Mouse (Mus musculus) cerebellum, adult 18-20 months (tissue): ENCODE results near the gene Gpr179.
"Not testable (repeated sequence)": the region's sequence is repeated elsewhere in the genome, so short reads cannot be mapped to it uniquely, and the experiment has no call there.

Source experiments
- DNase-seq, 2 experiments: peaks; one replicate each; pipeline ENCODE4 v3.0.0; 2021

Gpr179 gene

DNA sequence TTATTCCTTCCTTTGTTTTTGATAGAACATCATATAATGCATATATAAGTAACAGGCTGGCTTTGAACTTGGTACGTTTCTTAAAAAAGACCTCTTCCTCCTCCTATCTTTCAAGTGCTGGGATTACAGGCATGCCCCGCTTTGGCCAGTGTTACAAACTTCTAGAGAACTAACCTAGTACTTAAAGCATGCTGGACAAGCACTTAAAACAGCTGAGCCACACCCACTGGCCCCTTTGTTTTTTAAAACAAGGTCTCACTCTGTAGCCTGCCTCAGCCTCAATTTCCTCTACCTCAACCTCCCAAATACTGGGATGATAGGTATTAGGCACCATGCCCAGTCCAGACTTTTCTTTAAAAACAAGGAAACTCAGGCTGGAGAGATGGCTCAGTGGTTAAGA is 2.8 kb upstream of the Gpr179 start:
- DNase-seq = no peak

DNA sequence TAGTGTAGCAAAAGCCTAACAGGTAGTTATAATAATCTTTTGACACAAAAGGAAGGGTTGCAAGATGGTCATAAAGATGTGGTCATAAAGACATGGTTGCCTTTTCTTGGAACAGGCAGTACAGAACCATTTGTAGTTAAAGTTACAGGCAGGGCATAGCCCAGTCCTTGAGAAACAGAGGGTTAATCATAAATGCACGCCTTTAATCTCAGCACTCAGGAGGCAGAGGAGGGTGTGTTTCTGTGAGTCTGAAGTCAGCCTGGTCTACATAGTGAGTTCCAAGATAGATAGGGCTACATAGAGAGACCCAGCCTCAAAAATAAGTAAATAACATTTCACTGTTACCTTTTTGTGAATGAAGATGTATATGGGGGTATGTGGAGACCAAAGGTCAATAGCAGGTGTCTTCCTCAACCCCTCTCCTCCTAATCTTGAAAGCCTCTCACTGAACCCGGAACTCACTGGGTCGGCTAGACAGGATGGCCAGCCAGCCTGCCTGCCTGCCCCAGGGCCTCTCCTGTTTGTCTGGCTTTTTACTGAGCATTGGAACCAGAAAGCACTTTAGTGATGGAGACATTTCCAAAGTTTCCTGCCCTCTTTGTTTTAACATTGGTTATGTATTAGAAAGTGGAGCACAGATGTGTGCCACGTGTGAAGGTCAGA is 1.2 kb upstream of the Gpr179 start:
- no peak for DNase-seq

DNA sequence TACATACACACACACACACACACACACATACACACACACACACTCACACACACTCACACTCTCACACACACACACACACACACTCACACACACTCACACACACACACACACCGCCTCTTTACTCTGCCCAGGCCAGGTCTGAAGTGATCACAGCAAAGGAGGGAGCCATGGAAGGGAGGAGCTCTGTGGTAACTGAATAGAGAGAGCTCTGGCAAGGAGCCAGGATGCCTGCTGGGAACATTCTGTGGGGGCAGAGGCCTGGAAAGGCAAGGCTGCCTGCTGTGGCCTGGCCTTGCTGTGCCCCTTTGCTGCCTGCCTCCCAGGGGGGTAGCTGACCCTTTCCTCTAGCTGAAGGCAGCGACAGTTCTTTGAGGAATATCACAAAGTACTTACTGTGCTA is 1.8 kb downstream of the Gpr179 start:
- DNase-seq = peak; percentile 67 to 74

DNA sequence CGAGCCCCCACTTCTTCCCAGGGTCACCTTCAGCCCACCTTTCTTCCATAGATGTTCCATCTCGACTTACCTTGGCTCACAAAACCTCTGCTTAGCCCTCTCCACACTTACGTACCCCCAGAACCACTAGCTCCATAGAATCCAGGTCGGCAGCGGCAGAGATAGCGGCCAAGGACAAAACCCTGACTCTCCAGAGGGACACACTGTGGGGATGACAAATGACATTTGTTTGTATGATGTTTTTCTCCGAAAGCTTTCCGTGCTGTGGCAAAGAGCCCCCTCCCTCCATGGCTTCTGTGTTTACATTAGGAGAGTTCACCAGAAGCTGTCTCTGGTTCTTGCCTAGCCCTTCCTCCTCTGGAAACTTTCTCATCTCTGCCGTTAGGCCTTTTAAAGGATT is 4.6 kb downstream of the Gpr179 start:
- no peak for DNase-seq

DNA sequence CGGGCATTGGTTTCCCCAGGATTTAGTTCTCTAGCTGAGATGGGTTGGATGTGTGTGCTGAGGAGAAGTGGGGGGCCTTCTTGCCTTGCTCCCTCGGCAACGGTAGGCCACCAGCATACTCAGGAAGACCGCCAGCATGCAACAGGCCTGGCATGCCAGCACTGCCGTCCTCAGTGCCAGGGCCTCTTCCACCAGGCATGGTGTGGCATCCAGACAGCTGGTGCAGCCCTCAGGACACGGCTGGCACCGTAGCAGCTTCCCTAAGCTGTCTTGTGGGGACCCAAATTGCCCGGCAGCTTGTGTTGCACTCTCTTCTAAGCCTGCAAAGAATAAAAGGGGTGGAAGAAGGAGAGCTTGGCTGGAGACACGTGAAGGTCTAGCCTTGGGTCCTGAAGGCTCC is 5.5 kb downstream of the Gpr179 start:
- DNase-seq = peak; percentile 61 to 66

DNA sequence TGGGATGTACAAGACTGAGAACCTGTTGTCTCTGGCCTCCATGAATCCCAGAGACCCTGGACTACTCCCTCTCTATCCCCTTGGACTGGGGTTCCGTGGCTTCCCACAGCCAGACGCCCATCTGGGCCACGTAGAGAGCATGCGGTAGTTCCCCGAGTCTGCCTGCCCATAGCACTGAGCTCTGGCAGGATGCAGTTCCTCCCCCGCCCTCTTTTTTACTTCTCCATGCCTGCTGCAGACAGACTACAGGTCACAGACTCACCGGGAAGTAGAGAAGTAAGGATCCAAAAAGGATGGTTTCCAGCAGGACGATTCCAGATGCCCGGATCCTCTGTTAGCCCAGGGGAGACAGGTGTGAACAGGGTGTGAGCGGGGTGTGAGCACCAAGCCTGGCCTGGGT is 6.4 kb downstream of the Gpr179 start:
- DNase-seq = no peak

DNA sequence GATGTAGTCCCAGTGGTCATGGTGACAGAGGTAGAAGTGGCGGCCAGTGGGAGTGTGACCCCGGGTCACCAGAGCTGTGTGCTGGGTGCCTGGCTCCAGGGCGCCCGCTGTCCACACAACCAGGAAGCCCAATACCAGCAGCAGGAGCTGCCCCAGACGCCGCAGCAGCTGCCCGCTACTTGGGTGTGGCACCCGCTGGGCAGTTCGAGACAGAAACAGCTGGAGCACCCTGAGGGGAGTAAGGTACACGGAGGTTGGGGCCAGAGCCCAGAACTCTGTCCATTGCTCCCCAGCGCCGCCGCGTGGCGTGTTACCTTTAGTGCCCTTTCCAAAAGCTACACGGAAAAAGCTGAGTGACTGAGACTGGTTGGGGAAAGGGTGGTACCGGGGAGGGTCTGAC is 8.3 kb downstream of the Gpr179 start:
- peak in 1 of 2 experiments; percentile 34 for DNase-seq

DNA sequence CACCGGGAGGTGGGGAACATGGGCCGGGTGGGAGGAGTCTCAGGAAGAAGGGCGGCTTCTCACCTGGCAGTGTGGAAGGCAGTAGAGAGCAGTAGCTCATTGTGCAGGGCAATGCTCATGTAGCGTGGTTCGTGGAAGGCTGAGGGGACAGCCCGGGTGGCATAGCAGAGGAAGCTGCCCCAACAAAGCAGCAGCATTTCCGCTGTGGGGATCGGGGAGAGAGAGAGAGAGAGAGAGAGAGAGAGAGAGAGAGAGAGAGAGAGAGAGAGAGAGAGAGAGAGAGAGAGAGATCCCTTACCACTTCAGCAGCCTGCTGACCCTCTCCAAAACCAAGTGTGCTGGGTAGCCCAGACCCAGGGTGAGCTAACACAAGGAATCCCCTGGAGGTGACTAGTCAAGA is 8.7 kb downstream of the Gpr179 start:
- DNase-seq = no peak

DNA sequence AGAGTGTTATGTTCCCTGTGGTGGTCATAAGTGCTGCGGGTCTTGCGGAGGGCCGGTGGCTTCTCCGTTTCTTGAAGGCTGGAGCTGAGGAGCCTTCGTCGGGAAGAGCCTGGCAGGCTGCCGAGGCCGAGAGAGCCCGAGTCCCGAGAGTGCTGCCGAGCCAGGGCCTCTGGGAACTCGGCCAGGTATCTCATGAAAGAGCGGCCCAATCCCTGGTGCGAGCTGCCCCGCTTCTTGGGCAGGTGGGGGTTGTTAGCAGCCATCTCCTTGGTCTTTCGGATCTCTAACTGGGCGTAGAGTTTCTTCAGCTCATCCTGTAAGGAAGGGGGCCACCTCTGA is 12.9 kb downstream of the Gpr179 start:
- DNase-seq = peak; percentile 75 to 84

DNA sequence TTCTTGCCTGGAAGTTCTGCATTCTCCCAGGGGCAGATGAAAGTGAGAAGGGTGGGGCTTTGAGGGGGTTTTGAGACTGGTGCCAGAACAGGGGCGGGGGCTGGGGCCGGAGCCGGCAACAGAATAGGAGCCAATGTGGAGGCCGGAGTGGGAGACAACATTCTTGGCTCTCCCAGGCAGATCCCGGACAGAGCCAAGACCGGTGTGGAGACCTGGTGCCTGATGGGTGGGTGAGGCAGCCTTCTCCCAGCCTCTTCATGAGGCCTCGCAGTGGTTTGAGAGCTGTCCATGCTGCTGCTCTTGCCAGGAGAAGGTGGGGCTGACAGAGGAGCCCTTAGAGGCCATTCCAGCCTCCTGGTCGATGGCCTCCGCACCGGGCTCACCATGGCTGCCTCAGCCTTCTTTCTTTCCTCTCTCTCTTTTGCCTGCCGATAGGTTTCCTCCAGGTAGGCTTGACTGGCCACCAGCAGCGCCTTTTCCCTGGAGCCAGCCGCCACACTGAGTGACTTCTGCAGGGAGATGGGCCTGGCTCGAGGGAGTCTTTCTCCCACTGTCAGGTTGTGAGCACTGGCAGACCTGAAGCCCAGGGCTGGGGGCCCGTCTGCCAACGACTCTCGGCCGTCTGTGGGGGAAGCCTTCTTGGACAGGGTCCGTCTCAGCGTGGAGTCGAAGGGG is 13.4 kb downstream of the Gpr179 start:
- no peak for DNase-seq

DNA sequence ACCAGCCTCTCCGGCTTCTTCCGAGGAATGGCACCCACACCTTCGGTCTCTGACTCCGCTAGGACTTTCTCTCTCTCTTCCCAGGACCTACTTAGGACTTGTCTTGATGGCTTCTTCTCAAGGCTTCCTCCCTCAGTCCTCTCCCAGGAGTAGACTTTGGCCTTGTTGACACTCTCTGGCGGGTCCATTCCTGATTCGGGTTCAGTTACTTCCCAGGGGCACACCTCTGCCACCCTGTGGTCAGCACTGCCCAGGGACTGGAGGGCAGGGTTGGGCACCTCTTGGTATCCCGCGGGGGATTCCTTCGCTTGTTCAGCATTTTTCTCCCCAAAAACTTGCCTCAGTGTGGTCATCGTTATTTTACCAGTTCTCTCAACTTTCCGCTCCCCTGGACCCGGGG is 14.5 kb downstream of the Gpr179 start:
- DNase-seq = no peak

DNA sequence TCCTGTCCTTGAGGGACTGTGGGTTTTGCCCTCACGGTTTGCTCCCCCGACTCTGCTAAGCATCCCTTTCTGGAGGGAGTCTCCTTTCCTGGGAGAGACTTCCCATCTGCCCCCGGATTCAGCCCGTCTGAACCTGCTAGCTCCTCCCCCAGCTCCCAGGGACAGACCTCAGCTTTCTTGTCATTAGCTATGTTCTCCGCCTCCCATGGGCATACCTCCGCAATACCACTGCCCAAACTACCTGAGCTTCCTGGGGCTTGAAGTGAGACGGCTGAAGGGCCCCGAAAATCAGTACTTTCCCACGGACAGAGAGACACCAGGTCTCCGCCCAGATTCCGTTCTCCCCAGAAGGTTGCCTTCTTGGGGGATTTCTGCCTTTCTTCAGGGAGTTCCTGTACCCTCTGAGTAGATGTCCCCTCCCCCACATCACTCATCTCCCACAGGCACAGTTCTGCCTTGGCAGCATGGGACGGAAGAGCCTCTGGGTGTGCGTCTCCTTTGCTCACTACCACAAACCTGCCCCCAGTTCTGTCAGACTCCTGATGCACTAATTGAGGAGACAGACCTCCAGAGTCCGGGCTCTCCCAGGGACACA is 15.0 kb downstream of the Gpr179 start:
- DNase-seq = no peak

DNA sequence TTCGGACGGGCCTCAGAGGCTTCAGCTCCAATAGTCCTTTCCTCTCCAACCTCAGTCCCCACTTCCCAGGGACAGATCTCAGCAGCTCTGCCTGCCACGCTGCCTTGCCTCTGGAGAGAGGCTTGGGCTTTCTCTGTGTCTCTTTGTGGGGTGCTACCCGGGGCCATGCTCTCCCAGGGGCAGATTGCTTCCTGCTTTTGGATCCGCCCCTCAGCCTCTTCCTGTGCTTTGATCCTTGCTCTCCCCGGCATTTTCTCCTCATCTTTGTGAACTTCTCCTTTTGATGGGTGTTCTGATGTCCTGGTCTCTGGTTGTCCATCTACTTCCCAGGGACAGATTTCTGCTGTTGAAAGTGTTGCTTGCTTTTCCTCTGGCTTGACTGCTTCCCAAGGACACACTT is 15.6 kb downstream of the Gpr179 start:
- no peak for DNase-seq

DNA sequence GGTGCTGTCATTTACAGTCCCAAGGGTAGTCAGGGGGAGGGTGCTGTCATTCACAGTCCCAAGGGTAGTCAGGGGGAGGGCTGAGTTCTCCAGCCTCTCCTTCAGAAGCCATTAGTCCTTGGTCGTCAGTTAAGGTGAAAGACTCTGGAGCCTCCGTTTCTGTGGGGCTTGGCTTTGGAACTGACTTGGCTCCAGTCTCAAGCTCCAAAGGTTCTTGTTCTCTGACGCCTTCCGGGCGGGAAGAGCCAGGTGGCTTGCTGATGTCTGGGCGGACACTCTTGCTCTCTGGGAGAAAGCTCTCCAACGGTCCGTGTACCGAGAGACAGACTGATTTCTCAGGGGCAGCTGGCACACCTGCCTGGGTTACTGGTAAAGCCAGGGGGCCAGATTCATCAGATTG is 17.5 kb downstream of the Gpr179 start:
- DNase-seq = no peak

DNA sequence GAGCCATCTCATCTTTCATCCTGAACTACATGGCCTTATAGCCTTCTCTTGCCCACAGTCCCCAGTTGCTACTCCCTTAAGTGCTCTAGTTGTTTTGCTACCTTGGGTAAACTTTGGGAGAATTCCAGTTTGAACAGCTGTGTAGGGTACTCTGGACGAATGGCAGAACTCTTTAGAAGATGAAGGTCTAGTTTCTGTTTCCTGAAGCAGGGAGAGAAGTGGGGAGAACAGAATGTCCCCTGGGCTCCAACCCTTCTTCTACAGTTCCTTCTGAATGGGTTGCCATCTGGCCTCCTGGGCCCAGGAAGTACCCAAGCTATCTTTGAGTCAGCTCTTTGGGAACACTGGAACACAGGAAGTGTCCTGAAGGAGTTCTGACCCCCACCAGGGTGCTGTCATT is 18.0 kb downstream of the Gpr179 start:
- DNase-seq = no peak

DNA sequence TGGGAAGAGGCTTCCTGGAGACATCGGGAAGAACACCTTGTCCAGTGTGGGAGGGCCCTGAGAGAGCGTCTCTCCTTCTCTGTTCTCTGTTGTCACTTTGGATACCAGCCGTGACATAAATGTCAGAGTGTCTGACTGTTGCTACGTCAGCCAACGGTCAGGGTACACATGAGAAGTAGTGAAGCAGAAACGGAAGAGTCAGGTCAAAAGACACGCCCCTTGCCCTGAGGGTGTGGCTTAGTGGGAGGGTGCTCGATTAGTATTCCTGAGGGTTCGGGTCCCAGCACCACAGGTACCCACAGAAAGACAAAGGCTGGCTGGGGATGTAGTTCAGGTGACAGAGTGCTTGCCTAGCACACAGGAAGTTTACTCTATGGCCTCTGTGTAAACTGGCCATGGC is 18.8 kb downstream of the Gpr179 start:
- no peak for DNase-seq

DNA sequence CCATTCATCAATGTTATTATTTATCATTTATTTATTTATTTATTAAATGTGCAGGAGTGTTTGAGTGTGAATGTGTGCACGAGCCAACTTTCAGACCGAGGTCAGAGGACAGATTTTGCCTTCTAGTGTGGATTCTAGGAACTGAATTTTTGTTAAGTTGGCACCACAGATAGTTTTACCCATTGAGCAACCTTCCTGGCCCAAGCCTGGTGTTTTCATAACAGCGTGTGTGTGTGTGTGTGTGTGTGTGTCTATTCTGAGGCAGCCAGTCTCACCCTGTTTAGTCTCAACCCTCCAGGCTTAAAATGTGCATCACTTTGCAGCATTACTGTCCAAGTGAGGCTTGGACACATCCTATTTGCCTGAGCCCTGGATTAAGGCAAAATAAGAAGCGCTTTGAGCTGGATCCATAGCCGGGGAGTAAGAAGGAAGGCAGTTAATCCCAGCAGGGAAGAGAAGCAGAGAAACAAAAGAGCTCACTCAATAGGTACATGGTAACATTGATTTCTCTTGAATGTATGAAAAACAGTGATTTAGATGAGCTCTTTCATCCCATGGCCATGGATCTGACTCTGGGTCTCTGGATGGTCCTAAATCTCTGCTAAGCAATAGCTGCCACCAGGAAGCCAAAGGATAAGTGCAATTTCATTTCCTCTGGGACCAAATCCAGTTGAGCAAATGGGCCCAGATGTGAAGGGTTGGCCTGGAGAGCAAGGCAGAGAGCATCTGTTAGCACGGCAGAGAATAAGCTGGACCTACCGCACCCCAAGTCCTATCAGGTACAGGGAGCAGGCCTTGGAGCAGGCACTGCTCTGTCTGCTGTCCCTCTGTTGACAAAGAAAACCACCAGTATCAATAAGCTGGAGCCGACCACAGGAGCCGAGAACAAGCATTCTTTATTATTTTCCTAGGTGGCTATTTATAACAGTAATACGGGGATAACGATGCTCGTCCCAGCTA is 20.4 kb downstream of the Gpr179 start:
- peak in 1 of 2 experiments; percentile 1 for DNase-seq

DNA sequence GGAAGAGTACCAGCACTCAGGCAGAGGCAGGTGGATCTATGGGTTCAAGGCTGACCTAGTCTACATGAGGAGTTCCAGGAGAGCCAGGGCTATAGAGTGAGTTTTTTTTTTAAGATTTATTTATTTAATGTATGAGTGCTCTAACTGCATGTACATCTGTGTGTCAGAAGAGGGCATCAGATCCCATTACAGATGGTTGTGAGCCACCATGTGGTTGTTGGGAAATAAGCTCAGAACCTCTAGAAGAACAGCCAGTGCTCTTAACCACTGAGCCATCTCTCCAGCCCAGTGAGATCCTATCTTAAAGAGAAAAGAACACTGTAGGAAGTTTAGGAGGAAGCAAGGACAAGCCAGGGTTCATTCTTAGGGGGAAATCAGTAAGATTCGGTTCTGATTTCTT is 21.6 kb downstream of the Gpr179 start:
- no peak for DNase-seq

DNA sequence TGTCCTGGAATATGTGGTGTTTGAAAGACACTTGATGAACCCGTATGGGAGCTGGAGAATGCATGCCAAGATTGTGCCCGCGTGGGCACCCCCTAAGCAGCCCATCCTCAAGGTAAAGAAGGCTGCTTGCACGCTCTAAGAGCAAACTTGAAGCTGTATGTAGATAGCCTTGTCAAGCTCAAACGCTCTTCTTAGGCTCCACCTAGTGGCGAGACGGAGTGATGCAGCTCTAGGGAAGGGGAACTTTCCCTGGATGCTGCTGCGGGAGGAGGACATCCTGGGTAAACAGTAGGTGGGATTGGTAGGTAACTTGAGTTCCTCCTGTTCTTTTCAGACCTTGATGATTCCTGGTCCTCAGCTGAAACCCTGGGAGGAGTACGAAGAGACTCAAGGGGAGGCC is 23.7 kb downstream of the Gpr179 start:
- DNase-seq = peak; percentile 68 to 74

DNA sequence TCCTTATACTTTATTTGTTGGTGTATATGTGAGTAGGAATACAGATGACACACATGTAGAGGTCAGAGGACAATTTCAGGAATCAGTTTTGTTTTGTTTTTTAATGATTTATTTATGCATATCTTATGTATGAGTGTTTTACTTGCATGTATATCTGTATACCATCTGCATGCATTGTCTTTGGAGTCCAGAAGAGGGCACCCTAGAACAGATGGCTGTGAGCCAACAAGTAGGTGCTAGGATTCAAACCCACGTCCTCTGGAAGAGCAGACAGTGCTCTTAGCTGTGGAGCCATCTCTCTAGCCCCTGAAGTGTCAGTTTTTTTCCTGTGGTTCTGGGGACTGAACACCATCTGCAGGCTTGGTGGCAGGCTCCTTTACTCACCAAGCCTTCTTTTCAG is 26.7 kb downstream of the Gpr179 start:
- no peak for DNase-seq

DNA sequence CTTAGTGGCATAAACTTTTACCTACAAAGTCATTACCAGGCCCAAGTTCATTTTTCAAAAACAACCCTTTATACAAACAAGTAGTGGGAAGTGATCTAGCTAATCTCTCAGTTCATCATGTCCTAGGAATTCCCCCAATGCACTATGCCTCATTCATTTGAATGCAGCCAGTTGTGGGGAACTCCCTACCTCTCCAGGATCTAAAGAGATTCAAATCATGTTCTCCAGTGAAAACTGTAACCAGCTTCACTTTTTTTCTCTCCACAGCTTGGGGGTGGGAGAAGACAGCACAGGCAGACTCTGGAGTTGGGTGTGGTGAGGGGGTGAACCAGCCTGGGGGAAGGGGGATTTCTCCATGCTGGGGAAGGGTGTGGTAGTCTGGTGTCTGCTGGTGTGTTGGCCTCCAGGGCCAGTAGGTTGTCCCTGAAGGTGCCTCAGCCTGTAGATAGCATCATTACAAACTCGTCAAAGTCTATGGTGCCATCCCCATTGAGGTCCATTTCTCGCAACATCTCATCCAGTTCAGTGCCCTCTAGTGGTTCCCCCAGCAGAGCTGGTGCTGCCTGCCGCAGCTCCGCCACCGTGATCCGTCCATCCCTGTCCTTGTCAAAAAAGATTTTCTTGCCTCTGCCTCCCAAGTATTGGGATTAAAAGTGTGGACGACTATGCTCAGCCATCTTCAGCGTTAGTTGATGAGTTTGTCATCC is 29.8 kb downstream of the Gpr179 start:
- not testable (repeated sequence) for DNase-seq

DNA sequence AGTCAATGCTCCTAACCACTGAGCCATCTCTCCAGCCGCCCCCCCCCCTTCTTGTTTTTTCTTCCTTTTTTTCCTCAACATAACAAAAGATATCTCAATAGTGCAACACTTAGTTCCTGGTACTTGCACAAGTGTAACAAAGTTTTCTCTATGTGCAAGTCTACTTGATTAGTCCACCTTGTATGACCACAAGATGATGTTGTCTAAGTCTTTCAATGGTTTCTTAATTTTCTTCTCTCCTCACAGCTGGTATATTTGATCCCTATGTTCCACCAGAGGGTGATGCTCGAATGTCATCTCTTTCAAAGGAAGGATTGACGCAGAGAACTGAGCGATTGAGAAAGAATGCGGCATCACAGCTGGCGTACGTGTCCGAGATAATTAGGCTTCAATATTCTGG is 30.7 kb downstream of the Gpr179 start:
- no peak for DNase-seq
